Mouse (Mus musculus): ENCODE data around the gene Dnajc5.

The Dnajc5 gene

DNA sequence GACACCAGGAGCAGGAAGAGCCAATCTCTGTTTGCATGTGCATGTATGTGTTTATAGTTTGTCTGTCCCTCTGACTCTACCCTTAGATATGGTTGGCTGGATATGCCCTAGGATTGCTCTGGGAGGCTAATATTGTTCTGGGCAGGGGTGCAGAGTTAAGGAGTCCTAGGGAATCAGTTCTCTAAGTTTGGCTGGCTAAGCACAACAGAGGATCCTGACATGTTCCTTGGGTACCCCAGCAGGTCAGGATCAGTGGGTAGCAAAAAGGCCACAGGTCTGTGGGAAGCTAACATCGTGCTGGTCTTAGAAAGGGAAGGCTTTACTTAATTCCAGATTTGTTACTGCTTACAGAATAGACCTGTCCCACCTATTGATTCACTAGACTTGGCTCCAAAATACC, 59.4 kb downstream of the Dnajc5 start:
- H3K4me1 ChIP-seq (replicated peaks; ENCODE audit: low read depth, low read length): peaks cover 28% of the 10 kb centered on the region
- H3K4me3 ChIP-seq (replicated peaks; ENCODE audit: low read length): no peak overlapping the region
- TF ChIP-seq CTCF (conservative IDR thresholded peaks at IDR 0.05; ENCODE audit: low read length) (no peak), NANOG (IDR thresholded peaks at IDR 0.05; ENCODE audit: borderline replicate concordance, low read length) (no peak), POU5F1 (IDR thresholded peaks at IDR 0.05; ENCODE audit: borderline replicate concordance, low read length) (no peak)
- peaks cover 17% of the 10 kb centered on the region for H3K36me3 ChIP-seq (ENCODE audit: insufficient read depth, low read length)
- no peaks in the 10 kb centered on the region for H3K9me3 ChIP-seq (ENCODE audit: low read length)
- peaks cover 4% of the 10 kb centered on the region; the same call in 1 of the 2 replicates for H3K27me3 ChIP-seq (ENCODE audit: insufficient read depth, low read length)

DNA sequence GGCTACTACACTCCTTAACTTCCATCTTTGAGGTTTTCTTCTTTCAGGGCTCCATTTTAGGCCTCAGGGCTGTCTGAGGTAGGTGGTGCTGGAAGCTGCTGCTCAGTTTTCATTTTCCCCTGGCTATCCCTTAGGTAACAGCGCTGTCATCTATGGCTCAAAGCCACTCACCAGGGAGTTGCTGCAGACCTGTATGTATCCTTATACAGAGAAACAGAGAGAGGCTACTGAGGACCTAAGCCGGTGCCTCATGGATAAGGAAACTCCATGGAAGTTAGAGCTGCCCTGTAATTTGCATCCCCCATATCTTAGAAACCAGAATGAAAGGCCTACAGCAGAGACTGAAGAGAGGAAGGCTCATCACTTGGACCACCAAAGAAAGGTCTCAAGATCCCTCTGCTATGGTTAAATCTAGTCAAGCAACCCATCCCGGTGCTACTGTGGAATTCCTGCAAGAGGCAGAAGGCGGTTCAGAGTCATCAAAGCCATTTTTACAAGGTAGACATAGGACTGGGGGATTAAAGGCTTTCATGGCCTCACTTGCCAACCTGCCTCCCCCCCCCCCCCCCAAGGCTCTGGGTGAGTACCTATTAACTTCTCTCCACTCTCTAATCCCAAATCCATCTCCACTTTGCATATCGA, 60.0 kb downstream of the Dnajc5 start:
- Histone ChIP-seq H3K9me3 (ENCODE audit: low read length) (no peaks in the 10 kb centered on the region), H3K4me1 (replicated peaks; ENCODE audit: low read depth, low read length) (peaks cover 28% of the 10 kb centered on the region), H3K27me3 (ENCODE audit: insufficient read depth, low read length) (peaks cover 4% of the 10 kb centered on the region; the same call in 1 of the 2 replicates), H3K4me3 (replicated peaks; ENCODE audit: low read length) (peak overlapping the region; percentile 91), H3K36me3 (ENCODE audit: insufficient read depth, low read length) (peaks cover 22% of the 10 kb centered on the region)
- TF ChIP-seq NANOG (IDR thresholded peaks at IDR 0.05; ENCODE audit: borderline replicate concordance, low read length) (no peak), POU5F1 (IDR thresholded peaks at IDR 0.05; ENCODE audit: borderline replicate concordance, low read length) (no peak), CTCF (conservative IDR thresholded peaks at IDR 0.05; ENCODE audit: low read length) (no peak)

DNA sequence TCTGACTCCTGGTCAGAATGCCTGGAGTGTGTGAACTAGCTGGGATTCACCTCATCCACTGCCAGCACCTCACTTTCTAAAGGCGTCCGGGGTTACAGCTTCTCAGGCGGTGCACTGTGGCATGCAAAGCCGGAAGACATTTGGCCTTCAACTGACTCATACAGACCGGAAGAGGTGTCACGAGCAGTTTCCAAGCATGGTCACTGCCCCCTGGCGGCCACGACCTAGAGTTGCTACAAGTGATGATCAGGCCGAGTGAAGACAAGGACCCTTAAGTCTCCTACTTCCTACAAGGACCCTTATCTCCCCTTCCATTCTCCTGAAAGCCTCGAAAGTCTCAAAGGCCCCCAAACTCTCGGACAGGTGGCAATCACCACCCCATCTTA, 60.7 kb downstream of the Dnajc5 start:
- TF ChIP-seq CTCF (conservative IDR thresholded peaks at IDR 0.05; ENCODE audit: low read length) (peak; percentile 78), POU5F1 (IDR thresholded peaks at IDR 0.05; ENCODE audit: borderline replicate concordance, low read length) (no peak), NANOG (IDR thresholded peaks at IDR 0.05; ENCODE audit: borderline replicate concordance, low read length) (no peak)

GRCm38 (mm10) chr2:181581402-181582120, 61.3 kb downstream of the Dnajc5 start:
- peaks cover 4% of the 10 kb centered on the region; the same call in 1 of the 2 replicates for H3K27me3 ChIP-seq (ENCODE audit: insufficient read depth, low read length)
- peaks cover 35% of the 10 kb centered on the region for H3K36me3 ChIP-seq (ENCODE audit: insufficient read depth, low read length)
- H3K4me1 ChIP-seq (replicated peaks; ENCODE audit: low read depth, low read length): peaks cover 28% of the 10 kb centered on the region
- TF ChIP-seq CTCF (conservative IDR thresholded peaks at IDR 0.05; ENCODE audit: low read length) (no peak), NANOG (IDR thresholded peaks at IDR 0.05; ENCODE audit: borderline replicate concordance, low read length) (no peak), POU5F1 (IDR thresholded peaks at IDR 0.05; ENCODE audit: borderline replicate concordance, low read length) (no peak)
- H3K9me3 ChIP-seq (ENCODE audit: low read length): no peaks in the 10 kb centered on the region
- peak overlapping the region; percentile 91 for H3K4me3 ChIP-seq (replicated peaks; ENCODE audit: low read length)

More for the DNA sequence above, 60.7 kb downstream of the Dnajc5 start:
- H3K36me3 ChIP-seq (ENCODE audit: insufficient read depth, low read length): peaks cover 30% of the 10 kb centered on the region
- peaks cover 28% of the 10 kb centered on the region for H3K4me1 ChIP-seq (replicated peaks; ENCODE audit: low read depth, low read length)
- no peaks in the 10 kb centered on the region for H3K9me3 ChIP-seq (ENCODE audit: low read length)
- peaks cover 4% of the 10 kb centered on the region; the same call in 1 of the 2 replicates for H3K27me3 ChIP-seq (ENCODE audit: insufficient read depth, low read length)
- peak overlapping the region; percentile 91 for H3K4me3 ChIP-seq (replicated peaks; ENCODE audit: low read length)

DNA sequence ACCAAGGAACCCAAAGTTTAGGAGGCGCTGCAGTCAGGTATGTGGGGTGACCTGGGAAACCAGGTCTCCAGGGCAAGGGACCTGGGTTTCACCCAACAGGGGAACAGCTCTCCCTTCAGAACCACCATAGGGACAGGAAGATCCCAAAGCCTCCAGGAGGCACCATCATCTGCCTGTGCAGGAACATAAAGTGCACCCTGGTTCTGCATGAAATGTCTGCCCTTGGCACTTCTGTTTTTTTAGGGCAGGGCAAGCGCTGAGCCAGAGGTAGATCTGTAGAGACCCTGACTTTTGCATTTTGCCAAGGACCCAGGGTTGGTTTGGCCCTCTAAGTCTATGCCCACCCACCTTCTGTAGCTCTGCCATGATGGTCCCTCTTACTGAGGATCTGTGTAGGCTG, 62.1 kb downstream of the Dnajc5 start:
- H3K4me1 ChIP-seq (replicated peaks; ENCODE audit: low read depth, low read length): peaks cover 28% of the 10 kb centered on the region
- peaks cover 43% of the 10 kb centered on the region for H3K36me3 ChIP-seq (ENCODE audit: insufficient read depth, low read length)
- H3K27me3 ChIP-seq (ENCODE audit: insufficient read depth, low read length): no peaks in the 10 kb centered on the region
- H3K4me3 ChIP-seq (replicated peaks; ENCODE audit: low read length): peak overlapping the region; percentile 91
- H3K9me3 ChIP-seq (ENCODE audit: low read length): no peaks in the 10 kb centered on the region
- TF ChIP-seq CTCF (conservative IDR thresholded peaks at IDR 0.05; ENCODE audit: low read length) (no peak), POU5F1 (IDR thresholded peaks at IDR 0.05; ENCODE audit: borderline replicate concordance, low read length) (no peak), NANOG (IDR thresholded peaks at IDR 0.05; ENCODE audit: borderline replicate concordance, low read length) (no peak)

GRCm38 (mm10) chr2:181582939-181583338, 62.7 kb downstream of the Dnajc5 start:
- Histone ChIP-seq H3K36me3 (ENCODE audit: insufficient read depth, low read length) (peaks cover 49% of the 10 kb centered on the region), H3K4me3 (replicated peaks; ENCODE audit: low read length) (no peak overlapping the region), H3K9me3 (ENCODE audit: low read length) (no peaks in the 10 kb centered on the region), H3K4me1 (replicated peaks; ENCODE audit: low read depth, low read length) (peaks cover 31% of the 10 kb centered on the region), H3K27me3 (ENCODE audit: insufficient read depth, low read length) (no peaks in the 10 kb centered on the region)
- TF ChIP-seq POU5F1 (IDR thresholded peaks at IDR 0.05; ENCODE audit: borderline replicate concordance, low read length) (no peak), CTCF (conservative IDR thresholded peaks at IDR 0.05; ENCODE audit: low read length) (no peak), NANOG (IDR thresholded peaks at IDR 0.05; ENCODE audit: borderline replicate concordance, low read length) (no peak)

GRCm38 (mm10) chr2:181583460-181584257, 63.4 kb downstream of the Dnajc5 start:
- Histone ChIP-seq H3K36me3 (ENCODE audit: insufficient read depth, low read length) (peaks cover 56% of the 10 kb centered on the region), H3K9me3 (ENCODE audit: low read length) (no peaks in the 10 kb centered on the region), H3K4me1 (replicated peaks; ENCODE audit: low read depth, low read length) (peaks cover 37% of the 10 kb centered on the region), H3K4me3 (replicated peaks; ENCODE audit: low read length) (no peak overlapping the region), H3K27me3 (ENCODE audit: insufficient read depth, low read length) (no peaks in the 10 kb centered on the region)
- TF ChIP-seq POU5F1 (IDR thresholded peaks at IDR 0.05; ENCODE audit: borderline replicate concordance, low read length) (no peak), CTCF (conservative IDR thresholded peaks at IDR 0.05; ENCODE audit: low read length) (no peak), NANOG (IDR thresholded peaks at IDR 0.05; ENCODE audit: borderline replicate concordance, low read length) (no peak)

DNA sequence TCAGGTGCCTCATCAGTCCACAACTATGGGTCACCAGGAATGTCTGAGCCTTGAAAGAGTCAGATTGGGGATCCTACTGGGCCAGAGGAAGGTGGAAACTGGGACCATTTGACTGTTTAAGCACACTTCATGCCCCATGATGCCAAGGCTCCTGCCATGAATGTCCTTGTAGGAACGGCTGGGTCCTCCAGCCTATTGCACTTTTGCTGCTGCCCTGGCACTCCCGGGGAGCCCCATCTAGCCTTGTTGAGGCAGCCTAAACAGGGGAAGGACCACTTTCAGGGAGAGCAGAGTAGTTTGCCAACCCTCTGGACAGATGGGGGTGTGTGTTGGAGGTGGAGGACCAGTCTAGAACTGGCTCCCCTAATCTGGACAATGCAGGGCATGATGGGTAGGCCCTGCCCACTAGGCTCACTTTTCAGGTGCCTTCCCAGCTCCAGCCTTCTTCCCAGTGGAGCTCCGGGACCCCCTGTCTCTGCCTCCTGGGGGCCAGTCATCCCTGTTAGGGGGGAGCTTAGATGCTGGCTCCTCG, 64.2 kb downstream of the Dnajc5 start, which contains the start of gene Uckl1:
Uckl1 (minus strand) TSS at position 482 of the 532 bp plus-strand sequence.
- TF ChIP-seq POU5F1 (IDR thresholded peaks at IDR 0.05; ENCODE audit: borderline replicate concordance, low read length) (no peak), NANOG (IDR thresholded peaks at IDR 0.05; ENCODE audit: borderline replicate concordance, low read length) (no peak), CTCF (conservative IDR thresholded peaks at IDR 0.05; ENCODE audit: low read length) (no peak)
- no peak within 1 kb of the TSS for H3K4me3 ChIP-seq (replicated peaks; ENCODE audit: low read length)
- no peaks in the 10 kb centered on the region for H3K27me3 ChIP-seq (ENCODE audit: insufficient read depth, low read length)
- peaks cover 65% of the 10 kb centered on the region for H3K36me3 ChIP-seq (ENCODE audit: insufficient read depth, low read length)
- peaks cover 32% of the 10 kb centered on the region for H3K4me1 ChIP-seq (replicated peaks; ENCODE audit: low read depth, low read length)
- no peaks in the 10 kb centered on the region for H3K9me3 ChIP-seq (ENCODE audit: low read length)
